Mouse (Mus musculus): ENCODE results near the gene Myh14. TPM values are rescaled to one million over a fixed set of nuclear protein-coding genes. Genes with fewer than 3 reads are reported as not detected.
A peak's percentile ranks its signal among the peaks of the same experiment; 100 is the strongest.

Gene Myh14
- polyA plus RNA-seq, 1 experiment from 2014 or later: 3.3 TPM

- Histone ChIP-seq H3K9ac (no peak overlapping the region), H3K4me1 (replicated peaks) (no peaks in the 10 kb centered on the region), H3K27me3 (no peaks in the 10 kb centered on the region), H3K4me3 (no peak overlapping the region), H3K4me2 (no peak overlapping the region), H3K9me3 (no peaks in the 10 kb centered on the region), H3K27ac (replicated peaks) (no peak overlapping the region), H3K36me3 (no peaks in the 10 kb centered on the region)
- ATAC-seq (ENCODE audit: low FRiP score, low read depth): no peak
- WGBS: 92% methylated on average over 6 of the region's 6 CpGs
Measured at GRCm38 (mm10) chr7:44570989-44571388, 99.7 kb downstream of the Myh14 start.

GRCm38 (mm10) chr7:44568803-44569202 is 101.8 kb downstream of the Myh14 start:
- Histone ChIP-seq H3K9ac (no peak overlapping the region), H3K36me3 (no peaks in the 10 kb centered on the region), H3K9me3 (no peaks in the 10 kb centered on the region), H3K4me1 (replicated peaks) (no peaks in the 10 kb centered on the region), H3K27me3 (no peaks in the 10 kb centered on the region), H3K27ac (replicated peaks) (no peak overlapping the region), H3K4me3 (no peak overlapping the region), H3K4me2 (no peak overlapping the region)
- 78% methylated on average over 9 of the region's 9 CpGs for WGBS
- ATAC-seq (ENCODE audit: low FRiP score, low read depth): no peak

GRCm38 (mm10) chr7:44565414-44565813 is 105.2 kb downstream of the Myh14 start:
- ATAC-seq (ENCODE audit: low FRiP score, low read depth): no peak

GRCm38 (mm10) chr7:44564486-44564885 is 106.2 kb downstream of the Myh14 start:
- no peaks in the 10 kb centered on the region for H3K4me1 ChIP-seq (replicated peaks)

More at GRCm38 (mm10) chr7:44565414-44565813, 105.2 kb downstream of the Myh14 start:
- Histone ChIP-seq H3K4me3 (no peak overlapping the region), H3K9me3 (no peaks in the 10 kb centered on the region), H3K9ac (no peak overlapping the region), H3K36me3 (no peaks in the 10 kb centered on the region), H3K4me1 (replicated peaks) (no peaks in the 10 kb centered on the region), H3K27me3 (no peaks in the 10 kb centered on the region), H3K27ac (replicated peaks) (no peak overlapping the region), H3K4me2 (no peak overlapping the region)
- 80% methylated on average over 6 of the region's 6 CpGs for WGBS

GRCm38 (mm10) chr7:44563284-44563683 is 107.4 kb downstream of the Myh14 start:
- no peak for ATAC-seq (ENCODE audit: low FRiP score, low read depth)
- WGBS: 61% methylated on average over 8 of the region's 8 CpGs
- no peak overlapping the region for H3K27ac ChIP-seq (replicated peaks)

More at GRCm38 (mm10) chr7:44564486-44564885, 106.2 kb downstream of the Myh14 start:
- Histone ChIP-seq H3K4me3 (no peak overlapping the region), H3K9me3 (no peaks in the 10 kb centered on the region), H3K36me3 (no peaks in the 10 kb centered on the region), H3K4me2 (no peak overlapping the region), H3K9ac (no peak overlapping the region), H3K27ac (replicated peaks) (no peak overlapping the region), H3K27me3 (no peaks in the 10 kb centered on the region)
- 88% methylated on average over 10 of the region's 10 CpGs for WGBS
- no peak for ATAC-seq (ENCODE audit: low FRiP score, low read depth)

GRCm38 (mm10) chr7:44560435-44561400 is 109.9 kb downstream of the Myh14 start:
- no peak overlapping the region for H3K9ac ChIP-seq
- 54% methylated on average over 18 of the region's 18 CpGs for WGBS

More at GRCm38 (mm10) chr7:44563284-44563683, 107.4 kb downstream of the Myh14 start:
- H3K4me1 ChIP-seq (replicated peaks): no peaks in the 10 kb centered on the region
- H3K4me3 ChIP-seq: no peak overlapping the region
- no peak overlapping the region for H3K9ac ChIP-seq
- H3K9me3 ChIP-seq: no peaks in the 10 kb centered on the region
- no peak overlapping the region for H3K4me2 ChIP-seq
- H3K36me3 ChIP-seq: no peaks in the 10 kb centered on the region
- no peaks in the 10 kb centered on the region for H3K27me3 ChIP-seq

GRCm38 (mm10) chr7:44557629-44558028 is 113.0 kb downstream of the Myh14 start:
- Histone ChIP-seq H3K27ac (replicated peaks) (no peak overlapping the region), H3K4me3 (no peak overlapping the region), H3K27me3 (no peaks in the 10 kb centered on the region), H3K9ac (no peak overlapping the region), H3K9me3 (no peaks in the 10 kb centered on the region), H3K4me2 (no peak overlapping the region), H3K36me3 (no peaks in the 10 kb centered on the region), H3K4me1 (replicated peaks) (peaks cover 12% of the 10 kb centered on the region)
- WGBS: 79% methylated on average over 2 of the region's 2 CpGs
- no peak for ATAC-seq (ENCODE audit: low FRiP score, low read depth)

More at GRCm38 (mm10) chr7:44560435-44561400, 109.9 kb downstream of the Myh14 start:
- Histone ChIP-seq H3K4me2 (no peak overlapping the region), H3K9me3 (no peaks in the 10 kb centered on the region), H3K4me1 (replicated peaks) (no peaks in the 10 kb centered on the region), H3K4me3 (no peak overlapping the region), H3K36me3 (no peaks in the 10 kb centered on the region), H3K27ac (replicated peaks) (no peak overlapping the region), H3K27me3 (no peaks in the 10 kb centered on the region)
- peak; percentile 49; the same call in 1 of the 2 replicates for ATAC-seq (ENCODE audit: low FRiP score, low read depth)

Other genes starting within 250 kb of the Myh14 start
- 16.7 and 16.9 TPM in 2 replicates for gene Lrrc4b, start 241.8 kb downstream of the Myh14 start, polyA plus RNA-seq (2015; fragmentation: Nextera tagmentation; extraction: Ambion mirVana)
- gene Aspdh, start 205.5 kb downstream of the Myh14 start, polyA plus RNA-seq (2015; fragmentation: Nextera tagmentation; extraction: Ambion mirVana): 3.7 and 5.0 TPM in 2 replicates
- gene Josd2, start 202.9 kb downstream of the Myh14 start, polyA plus RNA-seq (2015; fragmentation: Nextera tagmentation; extraction: Ambion mirVana): 44.0 and 45.7 TPM in 2 replicates
- 148 and 165 TPM in 2 replicates for gene Emc10, start 174.3 kb downstream of the Myh14 start, polyA plus RNA-seq (2015; fragmentation: Nextera tagmentation; extraction: Ambion mirVana)
- 21.3 and 23.6 TPM in 2 replicates for gene Fam71e1, start 174.3 kb downstream of the Myh14 start, polyA plus RNA-seq (2015; fragmentation: Nextera tagmentation; extraction: Ambion mirVana)
- gene Mybpc2, start 146.2 kb downstream of the Myh14 start, polyA plus RNA-seq (2015; fragmentation: Nextera tagmentation; extraction: Ambion mirVana): 0.10 and 0.18 TPM in 2 replicates
- gene Spib, start 138.8 kb downstream of the Myh14 start, polyA plus RNA-seq (2015; fragmentation: Nextera tagmentation; extraction: Ambion mirVana): not detected in 2 replicates
- 27.5 and 29.4 TPM in 2 replicates for gene Pold1, start 122.0 kb downstream of the Myh14 start, polyA plus RNA-seq (2015; fragmentation: Nextera tagmentation; extraction: Ambion mirVana)
- gene Nr1h2, start 116.9 kb downstream of the Myh14 start, polyA plus RNA-seq (2015; fragmentation: Nextera tagmentation; extraction: Ambion mirVana): 60.3 and 70.4 TPM in 2 replicates
- gene Napsa, start 98.5 kb downstream of the Myh14 start, polyA plus RNA-seq (2015; fragmentation: Nextera tagmentation; extraction: Ambion mirVana): 2.1 and 2.2 TPM in 2 replicates
- gene Kcnc3, start 80.2 kb downstream of the Myh14 start, polyA plus RNA-seq (2015; fragmentation: Nextera tagmentation; extraction: Ambion mirVana): 6.7 and 6.8 TPM in 2 replicates
- gene Izumo2, start 37.9 kb upstream of the Myh14 start, polyA plus RNA-seq (2015; fragmentation: Nextera tagmentation; extraction: Ambion mirVana): not detected in 2 replicates
- gene Vrk3, start 77.6 kb upstream of the Myh14 start, polyA plus RNA-seq (2015; fragmentation: Nextera tagmentation; extraction: Ambion mirVana): 29.1 and 32.4 TPM in 2 replicates
- 1.2 and 1.3 TPM in 2 replicates for gene Zfp473, start 80.2 kb upstream of the Myh14 start, polyA plus RNA-seq (2015; fragmentation: Nextera tagmentation; extraction: Ambion mirVana)
- 45.8 and 49.5 TPM in 2 replicates for gene Nup62, start 145.2 kb upstream of the Myh14 start, polyA plus RNA-seq (2015; fragmentation: Nextera tagmentation; extraction: Ambion mirVana)
- 1.0 and 1.3 TPM in 2 replicates for gene Il4i1, start 145.5 kb upstream of the Myh14 start, polyA plus RNA-seq (2015; fragmentation: Nextera tagmentation; extraction: Ambion mirVana)
- gene Atf5, start 145.8 kb upstream of the Myh14 start, polyA plus RNA-seq (2015; fragmentation: Nextera tagmentation; extraction: Ambion mirVana): 3.9 and 4.0 TPM in 2 replicates
- 90.1 and 99.1 TPM in 2 replicates for gene Akt1s1, start 178.1 kb upstream of the Myh14 start, polyA plus RNA-seq (2015; fragmentation: Nextera tagmentation; extraction: Ambion mirVana)
- gene Tbc1d17, start 178.2 kb upstream of the Myh14 start, polyA plus RNA-seq (2015; fragmentation: Nextera tagmentation; extraction: Ambion mirVana): 109 and 118 TPM in 2 replicates
- 29.1 and 30.6 TPM in 2 replicates for gene Pnkp, start 186.3 kb upstream of the Myh14 start, polyA plus RNA-seq (2015; fragmentation: Nextera tagmentation; extraction: Ambion mirVana)
- 460 and 518 TPM in 2 replicates for gene Ptov1, start 198.9 kb upstream of the Myh14 start, polyA plus RNA-seq (2015; fragmentation: Nextera tagmentation; extraction: Ambion mirVana)
- gene Med25, start 221.9 kb upstream of the Myh14 start, polyA plus RNA-seq (2015; fragmentation: Nextera tagmentation; extraction: Ambion mirVana): 145 and 164 TPM in 2 replicates
- gene Fuz, start 225.2 kb upstream of the Myh14 start, polyA plus RNA-seq (2015; fragmentation: Nextera tagmentation; extraction: Ambion mirVana): 20.1 and 20.8 TPM in 2 replicates